Mouse (Mus musculus): ENCODE results near the gene Eif4ebp2. TPM values are rescaled to one million over a fixed set of nuclear protein-coding genes. Genes with fewer than 3 reads are reported as not detected.

Eif4ebp2 gene
- polyA plus RNA-seq, 2 experiments, result 23.1 to 24.3 TPM

DNA sequence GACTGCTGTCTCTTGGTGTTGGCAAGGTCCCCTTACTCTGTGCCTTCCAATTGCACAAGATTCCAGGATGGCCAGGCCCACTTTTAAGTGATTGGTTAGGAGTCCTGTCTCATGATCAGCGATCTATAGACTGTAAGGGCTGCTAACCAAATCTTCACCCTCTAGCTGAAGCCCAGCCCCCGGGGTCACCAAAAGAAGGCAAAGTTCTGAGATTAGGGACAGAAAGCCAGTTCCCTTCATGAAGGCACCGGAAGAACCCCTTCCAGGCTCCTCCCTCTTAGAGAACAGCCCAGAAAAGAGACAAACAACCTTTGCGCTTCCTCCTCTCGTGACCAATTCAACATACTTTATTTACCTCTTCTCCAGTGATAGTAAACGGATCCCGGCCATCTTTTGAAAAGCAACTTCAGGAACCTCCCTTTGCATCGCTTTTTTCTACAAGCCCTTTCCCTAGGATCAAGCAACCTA is 964 bp downstream of the Eif4ebp2 start:
- H3K4me2 ChIP-seq (ENCODE audit: low read depth), result peak overlapping the region; percentile 76
- peak overlapping the region; percentile 91 for H3K27ac ChIP-seq
- peak overlapping the region; percentile 85 to 97 for H3K4me3 ChIP-seq (ENCODE audit: insufficient read depth in 1 of 2, low read depth in 2 of 2, low read length in 2 of 2)
- no peaks in the 10 kb centered on the region for H3K9me3 ChIP-seq (ENCODE audit: control insufficient read depth, low read length)
- 1% methylated on average over 8 of the region's 8 CpGs for WGBS (ENCODE audit: insufficient replicate concordance)
- H3K27me3 ChIP-seq (ENCODE audit: control insufficient read depth, insufficient read depth, low read length), result no peaks in the 10 kb centered on the region
- TF ChIP-seq EP300 (IDR thresholded peaks at IDR 0.05; ENCODE audit: low read depth), result no peak
- TF ChIP-seq CTCF (IDR thresholded peaks at IDR 0.05; ENCODE audit: low read depth), result no peak
- DNase-seq (ENCODE audit: low read depth in 3 of 3, low spot score in 3 of 3) (peak; percentile 59 to 70 (median 60)), ATAC-seq (ENCODE audit: insufficient read depth) (peak; percentile 27)
- H3K9ac ChIP-seq (replicated peaks), result peak overlapping the region; percentile 93
- peaks cover 16 to 33% of the 10 kb centered on the region in 2 experiments for H3K4me1 ChIP-seq (replicated peaks; ENCODE audit: control insufficient read depth in 2 of 2, insufficient read depth in 2 of 2, low read length in 1 of 2)
- peaks cover 12% of the 10 kb centered on the region for H3K36me3 ChIP-seq (replicated peaks; ENCODE audit: control insufficient read depth, insufficient read depth, low read depth)

DNA sequence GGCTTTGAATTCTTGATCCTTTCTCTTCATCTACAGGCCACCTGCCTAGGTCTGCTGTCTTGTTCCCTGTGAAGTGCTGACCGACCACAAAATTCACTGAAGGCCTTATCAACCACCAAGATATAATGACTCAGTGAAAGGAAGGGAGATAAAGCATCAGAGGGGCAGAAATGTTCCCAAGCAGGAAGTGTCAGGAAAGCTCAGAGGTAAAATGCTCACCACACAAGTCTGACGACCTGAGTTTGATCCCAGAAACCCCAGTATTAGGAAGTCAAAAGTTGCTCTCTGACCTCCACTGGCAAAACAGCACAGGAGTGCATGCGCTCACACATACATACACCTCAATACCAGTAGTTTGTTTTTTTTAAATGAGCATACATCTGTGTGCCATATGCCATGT is 3.6 kb downstream of the Eif4ebp2 start:
- Histone ChIP-seq H3K4me1 (replicated peaks; ENCODE audit: control insufficient read depth in 2 of 2, insufficient read depth in 2 of 2, low read length in 1 of 2) (peaks cover 16 to 40% of the 10 kb centered on the region in 2 experiments), H3K27me3 (ENCODE audit: control insufficient read depth, insufficient read depth, low read length) (no peaks in the 10 kb centered on the region), H3K9ac (replicated peaks) (peak overlapping the region; percentile 37), H3K36me3 (replicated peaks; ENCODE audit: control insufficient read depth, insufficient read depth, low read depth) (peaks cover 18% of the 10 kb centered on the region), H3K4me3 (ENCODE audit: insufficient read depth in 1 of 2, low read depth in 2 of 2, low read length in 2 of 2) (no peak overlapping the region), H3K4me2 (ENCODE audit: low read depth) (peak overlapping the region; percentile 32), H3K27ac (no peak overlapping the region), H3K9me3 (ENCODE audit: control insufficient read depth, low read length) (no peaks in the 10 kb centered on the region)
- no peak for ATAC-seq (ENCODE audit: insufficient read depth)
- no peak for DNase-seq (ENCODE audit: low read depth in 3 of 3, low spot score in 3 of 3)
- TF ChIP-seq CTCF (IDR thresholded peaks at IDR 0.05; ENCODE audit: low read depth) (no peak), EP300 (IDR thresholded peaks at IDR 0.05; ENCODE audit: low read depth) (no peak)
- WGBS (ENCODE audit: insufficient replicate concordance), result 39% methylated on average over 3 of the region's 3 CpGs

DNA sequence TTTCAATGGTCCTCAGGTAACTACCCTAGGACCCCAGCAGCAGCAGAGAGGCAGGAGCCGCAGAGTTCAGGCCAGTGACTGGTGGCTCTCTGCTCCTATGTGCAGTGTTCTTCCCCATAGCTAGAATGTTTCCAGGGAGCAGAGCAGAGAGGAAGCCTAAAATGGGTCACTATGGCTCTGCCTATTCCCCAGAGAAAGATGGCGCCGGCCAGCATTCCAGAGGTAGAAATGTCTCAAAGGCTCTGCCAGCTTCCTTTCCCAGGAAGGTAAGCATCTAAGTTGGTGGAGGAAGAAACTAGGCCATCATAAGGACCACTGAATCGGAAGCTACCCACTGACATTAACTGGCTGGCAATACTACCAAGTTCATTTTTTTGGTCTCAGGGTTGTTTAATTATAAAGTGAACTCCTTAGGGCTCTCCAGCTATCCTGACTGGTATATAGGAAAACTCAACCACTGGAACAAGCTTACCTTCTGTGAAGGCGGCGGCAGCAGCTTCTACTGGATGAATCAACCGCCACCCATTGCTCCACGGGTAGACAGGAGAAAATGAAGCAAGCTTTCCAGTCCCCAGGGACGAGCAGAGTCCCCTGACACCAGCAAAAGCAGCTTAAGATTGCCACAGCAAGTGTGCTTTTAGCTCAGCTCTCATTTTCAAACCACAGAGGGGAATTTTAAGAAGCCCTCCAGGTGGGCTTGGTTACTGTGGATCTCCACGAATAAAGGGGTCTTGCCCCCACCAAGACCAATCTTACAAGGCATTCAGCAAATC is 4.7 kb downstream of the Eif4ebp2 start:
- Histone ChIP-seq H3K4me3 (ENCODE audit: insufficient read depth in 1 of 2, low read depth in 2 of 2, low read length in 2 of 2) (no peak overlapping the region), H3K27me3 (ENCODE audit: control insufficient read depth, insufficient read depth, low read length) (no peaks in the 10 kb centered on the region), H3K9me3 (ENCODE audit: control insufficient read depth, low read length) (no peaks in the 10 kb centered on the region), H3K4me1 (replicated peaks; ENCODE audit: control insufficient read depth in 2 of 2, insufficient read depth in 2 of 2, low read length in 1 of 2) (peaks cover 16 to 42% of the 10 kb centered on the region in 2 experiments), H3K36me3 (replicated peaks; ENCODE audit: control insufficient read depth, insufficient read depth, low read depth) (peaks cover 21% of the 10 kb centered on the region), H3K27ac (no peak overlapping the region), H3K9ac (replicated peaks) (no peak overlapping the region), H3K4me2 (ENCODE audit: low read depth) (peak overlapping the region; percentile 4; the same call in 1 of the 2 replicates)
- DNase-seq (ENCODE audit: low read depth in 3 of 3, low spot score in 3 of 3), result no peak
- no peak for ATAC-seq (ENCODE audit: insufficient read depth)
- 80% methylated on average over 10 of the region's 10 CpGs for WGBS (ENCODE audit: insufficient replicate concordance)
- TF ChIP-seq EP300 (IDR thresholded peaks at IDR 0.05; ENCODE audit: low read depth) (no peak), CTCF (IDR thresholded peaks at IDR 0.05; ENCODE audit: low read depth) (no peak)

DNA sequence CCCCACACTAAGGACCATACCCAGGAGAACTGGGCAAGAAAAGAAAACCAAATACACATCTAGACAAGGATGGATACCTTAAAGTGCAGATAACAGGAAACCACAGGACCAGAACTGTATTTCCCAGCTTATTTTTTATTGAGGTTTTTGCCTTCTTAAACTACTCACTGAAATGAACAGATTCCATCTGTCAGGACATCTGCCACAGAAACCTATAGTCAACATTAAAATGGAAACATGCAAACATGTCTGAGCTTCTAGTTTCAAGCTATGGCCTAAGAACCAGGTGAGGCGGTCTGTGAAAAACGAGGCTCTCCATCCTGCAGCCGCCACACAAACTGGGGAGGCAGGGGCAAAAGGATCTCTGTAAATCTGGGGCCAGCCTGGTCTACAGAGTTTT is 7.4 kb downstream of the Eif4ebp2 start:
- no peak overlapping the region for H3K4me3 ChIP-seq (ENCODE audit: insufficient read depth in 1 of 2, low read depth in 2 of 2, low read length in 2 of 2)
- H3K27me3 ChIP-seq (ENCODE audit: control insufficient read depth, insufficient read depth, low read length), result no peaks in the 10 kb centered on the region
- H3K4me1 ChIP-seq (replicated peaks; ENCODE audit: control insufficient read depth in 2 of 2, insufficient read depth in 2 of 2, low read length in 1 of 2), result peaks cover 11 to 29% of the 10 kb centered on the region in 2 experiments
- ATAC-seq (ENCODE audit: insufficient read depth), result no peak
- H3K36me3 ChIP-seq (replicated peaks; ENCODE audit: control insufficient read depth, insufficient read depth, low read depth), result peaks cover 26% of the 10 kb centered on the region
- no peak overlapping the region for H3K4me2 ChIP-seq (ENCODE audit: low read depth)
- TF ChIP-seq EP300 (IDR thresholded peaks at IDR 0.05; ENCODE audit: low read depth), result no peak
- TF ChIP-seq CTCF (IDR thresholded peaks at IDR 0.05; ENCODE audit: low read depth), result no peak
- 79% methylated on average over 3 of the region's 3 CpGs for WGBS (ENCODE audit: insufficient replicate concordance)
- H3K27ac ChIP-seq, result no peak overlapping the region
- H3K9me3 ChIP-seq (ENCODE audit: control insufficient read depth, low read length), result no peaks in the 10 kb centered on the region
- no peak for DNase-seq (ENCODE audit: low read depth in 3 of 3, low spot score in 3 of 3)
- no peak overlapping the region for H3K9ac ChIP-seq (replicated peaks)

DNA sequence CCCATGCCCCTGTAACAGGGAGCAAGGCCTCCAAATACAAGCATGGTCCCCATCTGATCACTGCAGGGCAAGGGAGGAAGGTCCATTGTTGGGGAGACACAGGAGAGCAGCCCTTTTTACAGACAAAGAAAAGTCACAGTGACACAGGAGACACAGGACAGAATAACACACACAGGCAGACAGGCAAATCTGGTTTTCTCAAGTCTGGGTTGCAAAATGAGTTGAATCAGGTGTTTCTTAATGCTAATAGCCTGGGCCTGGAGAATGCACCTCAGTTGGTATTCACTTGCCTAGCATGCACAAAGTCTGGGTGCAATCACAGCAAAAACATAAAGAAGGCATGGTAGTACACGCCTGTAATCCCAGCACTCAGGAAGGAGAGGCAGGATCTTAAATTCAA is 8.6 kb downstream of the Eif4ebp2 start:
- H3K4me1 ChIP-seq (replicated peaks; ENCODE audit: control insufficient read depth in 2 of 2, insufficient read depth in 2 of 2, low read length in 1 of 2), result peaks cover under 1 to 19% of the 10 kb centered on the region in 2 experiments; a peak in 3 of 4 replicates
- 76% methylated on average over 1 of the region's 1 CpGs for WGBS (ENCODE audit: insufficient replicate concordance)
- H3K27ac ChIP-seq, result no peak overlapping the region
- DNase-seq (ENCODE audit: low read depth in 3 of 3, low spot score in 3 of 3), result no peak
- H3K9me3 ChIP-seq (ENCODE audit: control insufficient read depth, low read length), result no peaks in the 10 kb centered on the region
- H3K4me2 ChIP-seq (ENCODE audit: low read depth), result no peak overlapping the region
- peaks cover 23% of the 10 kb centered on the region for H3K36me3 ChIP-seq (replicated peaks; ENCODE audit: control insufficient read depth, insufficient read depth, low read depth)
- no peak overlapping the region for H3K4me3 ChIP-seq (ENCODE audit: insufficient read depth in 1 of 2, low read depth in 2 of 2, low read length in 2 of 2)
- no peak overlapping the region for H3K9ac ChIP-seq (replicated peaks)
- ATAC-seq (ENCODE audit: insufficient read depth), result no peak
- H3K27me3 ChIP-seq (ENCODE audit: control insufficient read depth, insufficient read depth, low read length), result no peaks in the 10 kb centered on the region
- TF ChIP-seq CTCF (IDR thresholded peaks at IDR 0.05; ENCODE audit: low read depth), result no peak
